Mouse (Mus musculus): Measurements from ENCODE around the gene Slc25a42. TPM values are rescaled to one million over a fixed set of nuclear protein-coding genes. Genes with fewer than 3 reads are reported as not detected.

Gene Slc25a42
- polyA plus RNA-seq, 1 experiment from 2014 or later: 10.2 TPM

DNA sequence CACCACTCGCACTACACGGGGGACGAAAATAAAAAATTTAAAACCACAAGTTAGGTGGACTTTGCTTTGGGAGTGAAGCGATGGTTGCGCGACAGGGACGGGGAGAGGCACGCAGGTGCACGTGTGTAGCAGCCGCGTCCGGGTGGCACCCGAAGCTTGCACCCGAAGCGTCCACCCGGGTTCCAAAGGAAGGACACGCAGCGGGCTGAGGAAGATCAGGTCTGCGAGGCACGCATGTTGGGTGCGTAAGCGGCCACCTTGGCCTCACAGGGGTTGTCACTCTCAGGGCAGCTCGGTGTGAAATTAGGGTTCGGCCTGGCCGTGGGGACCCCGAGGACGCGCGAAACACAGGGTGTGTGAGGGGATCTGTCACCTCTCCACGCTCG, 386 bp downstream of the Slc25a42 start:
- no peaks in the 10 kb centered on the region for H3K36me3 ChIP-seq
- 2% methylated on average over 31 of the region's 31 CpGs for WGBS
- H3K9me3 ChIP-seq: no peaks in the 10 kb centered on the region
- no peak; the same call in 1 of the 2 replicates for ATAC-seq (ENCODE audit: low FRiP score, low read depth)
- peak overlapping the region; percentile 57 for H3K4me3 ChIP-seq
- peak overlapping the region; percentile 51 for H3K9ac ChIP-seq
- peak overlapping the region; percentile 50 for H3K27ac ChIP-seq (replicated peaks)
- H3K4me1 ChIP-seq (replicated peaks): peaks cover 21% of the 10 kb centered on the region
- 0 out of 2 replicates have a peak, but pooled peaks cover 8% of the 10 kb centered on the region for H3K27me3 ChIP-seq
- H3K4me2 ChIP-seq: peak overlapping the region; percentile 85

DNA sequence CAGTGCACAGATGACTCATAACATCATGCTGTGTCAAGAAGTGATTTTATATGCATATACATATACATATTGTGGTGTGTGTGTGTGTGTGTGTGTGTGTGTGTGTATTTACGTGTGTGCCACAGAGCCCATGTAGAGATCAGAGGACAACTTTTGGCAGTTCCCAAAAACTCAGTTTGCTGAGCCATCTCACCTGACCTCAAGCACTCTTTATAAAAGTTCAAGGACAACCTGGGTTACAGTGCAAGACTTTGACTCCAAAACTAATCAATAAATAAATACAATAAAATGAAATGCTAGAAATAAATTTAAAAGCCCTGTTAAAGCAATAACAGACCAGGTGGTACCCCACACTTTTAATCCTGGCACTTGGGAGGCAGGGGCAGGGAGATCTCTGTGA, 830 bp downstream of the Slc25a42 start:
- Histone ChIP-seq H3K27ac (replicated peaks) (peak overlapping the region; percentile 50; the same call in 1 of the 2 replicates), H3K4me3 (peak overlapping the region; percentile 57), H3K27me3 (0 out of 2 replicates have a peak, but pooled peaks cover 8% of the 10 kb centered on the region), H3K4me1 (replicated peaks) (peaks cover 21% of the 10 kb centered on the region), H3K4me2 (peak overlapping the region; percentile 85), H3K9me3 (no peaks in the 10 kb centered on the region), H3K9ac (peak overlapping the region; percentile 51), H3K36me3 (no peaks in the 10 kb centered on the region)
- no peak for ATAC-seq (ENCODE audit: low FRiP score, low read depth)
- 89% methylated on average over 1 of the region's 1 CpGs for WGBS

DNA sequence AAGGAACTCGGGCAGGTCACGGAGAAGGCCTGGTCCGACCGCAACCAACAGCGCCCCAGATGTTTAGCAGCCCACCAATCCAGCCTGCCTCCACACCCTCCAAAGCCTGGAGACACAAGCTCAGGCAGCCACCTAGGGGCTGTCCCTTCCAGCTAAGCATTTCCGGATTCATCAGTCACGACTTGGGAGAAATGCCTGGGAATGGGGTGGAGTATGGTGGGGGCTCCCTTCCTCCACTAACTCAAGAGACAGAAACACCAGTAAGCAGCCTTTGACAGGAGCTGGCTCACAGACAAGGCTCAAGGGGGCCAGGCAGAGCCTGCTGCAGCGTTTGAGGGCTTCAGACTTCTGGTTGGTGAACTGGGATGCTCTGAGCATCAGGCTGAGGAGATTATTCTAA, 1.6 kb downstream of the Slc25a42 start:
- 30% methylated on average over 8 of the region's 8 CpGs for WGBS
- peak overlapping the region; percentile 85 for H3K4me2 ChIP-seq
- no peak for ATAC-seq (ENCODE audit: low FRiP score, low read depth)

DNA sequence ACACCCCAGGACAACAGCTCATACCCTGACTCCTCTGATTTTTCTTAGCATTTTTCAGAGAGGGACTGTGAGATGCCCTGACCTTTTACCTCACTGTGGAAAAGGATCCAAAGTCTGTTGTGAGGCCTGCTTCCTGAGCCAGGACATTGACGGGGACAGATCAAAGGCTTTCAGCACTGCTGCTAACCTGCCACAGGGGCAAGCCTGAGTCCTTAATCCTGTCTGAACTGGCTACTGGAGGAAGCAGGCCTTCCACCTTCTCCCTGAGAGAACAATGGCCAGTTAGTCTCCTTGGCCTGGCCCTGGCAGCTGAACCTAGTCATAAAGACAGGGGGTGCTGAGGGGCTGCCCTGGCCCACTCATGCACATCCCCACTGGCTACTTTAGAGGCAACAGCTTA, 4.0 kb downstream of the Slc25a42 start:
- Histone ChIP-seq H3K4me3 (no peak overlapping the region), H3K4me2 (no peak overlapping the region), H3K9me3 (no peaks in the 10 kb centered on the region), H3K4me1 (replicated peaks) (peaks cover 18% of the 10 kb centered on the region), H3K9ac (no peak overlapping the region), H3K27me3 (0 out of 2 replicates have a peak, but pooled peaks cover 8% of the 10 kb centered on the region), H3K27ac (replicated peaks) (no peak overlapping the region), H3K36me3 (no peaks in the 10 kb centered on the region)
- ATAC-seq (ENCODE audit: low FRiP score, low read depth): no peak
- WGBS: 57% methylated on average over 1 of the region's 1 CpGs

More for the DNA sequence above, 1.6 kb downstream of the Slc25a42 start:
- no peaks in the 10 kb centered on the region for H3K36me3 ChIP-seq
- no peak overlapping the region; the same call in 1 of the 2 replicates for H3K9ac ChIP-seq
- 0 out of 2 replicates have a peak, but pooled peaks cover 8% of the 10 kb centered on the region for H3K27me3 ChIP-seq
- peaks cover 21% of the 10 kb centered on the region for H3K4me1 ChIP-seq (replicated peaks)
- H3K27ac ChIP-seq (replicated peaks): no peak overlapping the region
- 0 out of 2 replicates have a peak overlapping the region, but pooled peaks have one; percentile 9 for H3K4me3 ChIP-seq
- H3K9me3 ChIP-seq: no peaks in the 10 kb centered on the region

DNA sequence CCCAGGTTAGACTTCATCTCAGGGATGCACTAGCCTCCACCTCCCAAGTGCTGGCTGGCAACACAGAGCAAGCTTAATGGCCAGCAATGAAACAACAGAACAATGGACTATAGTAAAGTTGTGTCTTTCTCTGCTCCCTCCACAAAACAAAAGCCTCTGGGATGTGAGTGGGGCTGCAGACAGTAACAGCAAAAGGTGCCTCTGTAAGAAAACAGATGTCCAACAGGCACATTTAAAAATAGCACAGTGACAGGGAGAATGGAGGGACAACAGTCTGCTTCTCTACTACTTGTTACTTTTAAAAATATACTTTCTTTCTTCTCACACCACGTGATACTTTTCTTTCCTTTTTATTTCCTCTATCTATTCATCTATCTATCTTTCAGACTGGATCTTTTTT, 7.3 kb downstream of the Slc25a42 start:
- no peaks in the 10 kb centered on the region for H3K4me1 ChIP-seq (replicated peaks)
- no peak overlapping the region for H3K27ac ChIP-seq (replicated peaks)
- no peak for ATAC-seq (ENCODE audit: low FRiP score, low read depth)
- H3K4me3 ChIP-seq: no peak overlapping the region
- H3K27me3 ChIP-seq: no peaks in the 10 kb centered on the region
- H3K9ac ChIP-seq: no peak overlapping the region
- no peak overlapping the region for H3K4me2 ChIP-seq
- H3K36me3 ChIP-seq: no peaks in the 10 kb centered on the region
- WGBS: 79% methylated on average over 1 of the region's 1 CpGs
- no peaks in the 10 kb centered on the region for H3K9me3 ChIP-seq

DNA sequence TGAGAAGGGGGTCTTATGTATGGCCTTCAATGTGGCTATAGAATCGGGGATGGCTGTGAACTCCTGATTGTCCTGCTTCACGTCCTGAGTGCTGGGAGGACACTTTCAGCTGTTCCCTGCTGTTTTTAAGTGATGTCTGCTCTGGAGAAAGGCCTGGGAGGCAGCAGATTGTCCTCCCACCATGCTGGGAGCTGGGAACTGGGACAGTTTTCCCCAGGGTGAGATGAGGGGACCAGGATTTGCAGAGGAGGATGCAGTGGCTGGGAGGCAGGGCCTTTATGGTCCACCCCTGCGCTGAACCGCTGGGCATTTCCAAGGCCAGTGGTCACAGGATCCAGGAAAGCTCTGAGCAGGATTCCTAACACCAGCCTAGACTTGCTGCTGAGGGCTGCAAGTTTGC, 9.0 kb downstream of the Slc25a42 start:
- Histone ChIP-seq H3K4me1 (replicated peaks) (no peaks in the 10 kb centered on the region), H3K4me2 (no peak overlapping the region), H3K27me3 (no peaks in the 10 kb centered on the region), H3K9me3 (no peaks in the 10 kb centered on the region), H3K36me3 (no peaks in the 10 kb centered on the region), H3K9ac (no peak overlapping the region), H3K4me3 (no peak overlapping the region), H3K27ac (replicated peaks) (no peak overlapping the region)
- ATAC-seq (ENCODE audit: low FRiP score, low read depth): no peak
- 68% methylated on average over 4 of the region's 4 CpGs for WGBS

DNA sequence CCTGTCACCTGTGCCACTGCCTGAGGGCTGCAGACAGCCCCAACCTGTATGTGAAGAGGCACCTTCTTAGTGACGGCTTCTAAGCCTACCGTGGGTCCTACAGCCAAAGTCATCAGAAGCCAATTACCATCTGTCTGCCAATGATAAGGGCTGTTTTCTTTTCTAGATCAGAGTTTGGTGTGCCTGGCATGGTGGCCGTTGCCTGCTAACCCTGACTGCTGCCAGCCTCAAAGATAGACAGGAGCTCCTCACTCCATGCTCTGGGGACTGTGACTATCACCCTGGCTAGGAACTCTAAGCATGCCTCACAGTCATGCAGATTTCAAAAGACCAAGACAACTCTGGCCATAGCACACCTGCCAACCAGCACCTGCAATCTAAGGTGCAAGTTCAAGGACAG, 10.7 kb downstream of the Slc25a42 start:
- Histone ChIP-seq H3K4me1 (replicated peaks) (no peaks in the 10 kb centered on the region), H3K4me2 (no peak overlapping the region), H3K27me3 (no peaks in the 10 kb centered on the region), H3K9me3 (no peaks in the 10 kb centered on the region), H3K9ac (no peak overlapping the region), H3K4me3 (no peak overlapping the region), H3K36me3 (no peaks in the 10 kb centered on the region), H3K27ac (replicated peaks) (no peak overlapping the region)
- no peak for ATAC-seq (ENCODE audit: low FRiP score, low read depth)
- WGBS: 89% methylated on average over 3 of the region's 3 CpGs

DNA sequence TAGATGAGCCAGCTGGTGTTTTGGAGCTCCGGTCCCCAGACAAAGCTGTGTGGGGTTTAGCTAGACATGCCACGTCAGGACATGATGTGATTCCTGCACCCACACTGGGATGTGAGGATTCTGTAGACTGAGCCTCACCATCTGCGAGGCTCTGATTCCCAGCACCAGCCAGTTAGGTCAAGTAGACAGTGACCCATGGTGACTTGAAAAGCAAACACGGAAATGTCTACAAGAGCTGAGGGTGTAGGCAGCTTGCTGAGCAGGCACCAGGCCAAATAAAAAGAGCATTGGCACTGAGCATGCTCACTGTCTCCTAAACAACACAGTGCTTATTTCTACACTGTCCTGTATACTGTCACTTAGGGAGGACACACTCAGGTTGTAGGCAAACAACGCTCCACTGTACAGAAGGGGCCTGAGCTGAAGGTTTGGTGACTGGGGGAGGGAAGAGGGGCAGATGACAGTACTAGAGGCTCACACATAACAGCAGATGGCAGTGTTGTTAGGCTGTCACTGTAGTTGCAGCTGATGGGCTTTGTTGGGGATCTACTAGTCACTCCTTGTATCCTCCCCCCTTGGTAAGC, 11.9 kb downstream of the Slc25a42 start:
- Histone ChIP-seq H3K4me3 (no peak overlapping the region), H3K36me3 (no peaks in the 10 kb centered on the region), H3K4me1 (replicated peaks) (no peaks in the 10 kb centered on the region), H3K27ac (replicated peaks) (no peak overlapping the region), H3K4me2 (no peak overlapping the region), H3K9ac (no peak overlapping the region), H3K9me3 (no peaks in the 10 kb centered on the region), H3K27me3 (no peaks in the 10 kb centered on the region)
- 63% methylated on average over 5 of the region's 5 CpGs for WGBS
- 0 out of 2 replicates have a peak, but pooled peaks have one; percentile 17 for ATAC-seq (ENCODE audit: low FRiP score, low read depth)

DNA sequence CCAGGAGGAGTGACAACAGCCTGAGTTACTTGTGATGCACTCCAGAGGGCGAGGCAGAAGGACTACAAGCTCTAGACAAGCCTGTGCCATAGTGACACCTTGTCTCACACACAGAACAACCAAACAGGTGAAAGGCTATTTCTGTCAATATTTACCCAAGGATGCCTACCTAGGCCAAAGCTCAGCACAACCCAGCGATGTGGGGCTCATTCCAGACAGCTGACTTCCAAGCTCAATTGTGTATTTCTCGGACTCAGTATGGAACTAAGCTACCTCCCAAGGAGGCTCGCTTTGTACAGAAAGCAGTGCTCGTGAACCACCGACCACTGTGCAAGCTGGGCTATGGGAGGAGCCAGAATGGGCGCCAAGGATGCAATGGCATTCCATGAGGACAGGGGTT, 14.5 kb downstream of the Slc25a42 start:
- H3K4me2 ChIP-seq: no peak overlapping the region
- ATAC-seq (ENCODE audit: low FRiP score, low read depth): no peak

DNA sequence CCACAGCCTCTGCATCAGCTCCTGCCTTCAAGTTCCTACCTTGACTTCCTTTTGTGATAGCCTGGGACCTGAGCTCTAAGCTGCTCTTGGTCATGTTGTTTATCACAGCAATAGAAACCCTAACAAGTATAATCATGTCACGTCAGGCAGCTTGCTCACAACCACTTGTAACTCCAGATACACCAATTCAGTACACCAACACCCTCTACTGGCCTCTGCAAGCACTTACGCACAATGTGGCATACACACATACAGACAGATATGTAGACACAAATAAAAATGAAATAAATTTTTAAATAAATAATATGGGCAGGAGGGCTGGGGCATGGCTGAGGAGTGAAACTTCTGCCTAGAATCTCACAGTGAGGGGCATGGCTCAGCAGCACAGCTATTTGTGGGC, 16.3 kb downstream of the Slc25a42 start:
- ATAC-seq (ENCODE audit: low FRiP score, low read depth): no peak
- Histone ChIP-seq H3K9me3 (no peaks in the 10 kb centered on the region), H3K27me3 (no peaks in the 10 kb centered on the region), H3K36me3 (0 out of 2 replicates have a peak, but pooled peaks cover 4% of the 10 kb centered on the region), H3K4me3 (no peak overlapping the region), H3K27ac (replicated peaks) (no peak overlapping the region), H3K9ac (no peak overlapping the region), H3K4me1 (replicated peaks) (no peaks in the 10 kb centered on the region), H3K4me2 (no peak overlapping the region)
- 82% methylated on average over 2 of the region's 2 CpGs for WGBS

More for the DNA sequence above, 14.5 kb downstream of the Slc25a42 start:
- Histone ChIP-seq H3K27me3 (no peaks in the 10 kb centered on the region), H3K9me3 (no peaks in the 10 kb centered on the region), H3K36me3 (no peaks in the 10 kb centered on the region), H3K4me3 (no peak overlapping the region), H3K9ac (no peak overlapping the region), H3K4me1 (replicated peaks) (no peaks in the 10 kb centered on the region), H3K27ac (replicated peaks) (no peak overlapping the region)
- 43% methylated on average over 7 of the region's 7 CpGs for WGBS

DNA sequence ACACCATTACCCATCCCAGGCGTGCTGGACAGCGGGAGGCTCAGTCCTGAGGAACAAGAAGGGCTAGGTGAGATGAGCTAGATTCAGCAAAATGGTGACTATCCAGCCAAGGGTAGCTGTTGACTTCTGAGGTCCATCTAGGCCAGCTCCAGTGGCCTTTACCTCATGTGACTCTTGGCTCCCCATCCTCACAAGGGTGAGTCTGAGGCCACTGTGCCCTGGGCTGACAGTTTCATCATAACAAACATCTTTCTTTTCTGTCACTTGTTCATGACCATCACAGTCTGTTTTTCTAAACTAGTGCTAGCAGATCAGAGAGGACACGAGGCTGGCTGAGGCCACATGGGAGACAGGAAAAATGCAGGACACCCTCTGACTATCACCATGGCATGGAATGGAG, 17.9 kb downstream of the Slc25a42 start:
- Histone ChIP-seq H3K4me2 (no peak overlapping the region), H3K4me3 (no peak overlapping the region), H3K9ac (no peak overlapping the region), H3K36me3 (0 out of 2 replicates have a peak, but pooled peaks cover 4% of the 10 kb centered on the region), H3K27me3 (no peaks in the 10 kb centered on the region), H3K9me3 (no peaks in the 10 kb centered on the region), H3K27ac (replicated peaks) (no peak overlapping the region), H3K4me1 (replicated peaks) (no peaks in the 10 kb centered on the region)
- 87% methylated on average over 3 of the region's 3 CpGs for WGBS
- no peak for ATAC-seq (ENCODE audit: low FRiP score, low read depth)

DNA sequence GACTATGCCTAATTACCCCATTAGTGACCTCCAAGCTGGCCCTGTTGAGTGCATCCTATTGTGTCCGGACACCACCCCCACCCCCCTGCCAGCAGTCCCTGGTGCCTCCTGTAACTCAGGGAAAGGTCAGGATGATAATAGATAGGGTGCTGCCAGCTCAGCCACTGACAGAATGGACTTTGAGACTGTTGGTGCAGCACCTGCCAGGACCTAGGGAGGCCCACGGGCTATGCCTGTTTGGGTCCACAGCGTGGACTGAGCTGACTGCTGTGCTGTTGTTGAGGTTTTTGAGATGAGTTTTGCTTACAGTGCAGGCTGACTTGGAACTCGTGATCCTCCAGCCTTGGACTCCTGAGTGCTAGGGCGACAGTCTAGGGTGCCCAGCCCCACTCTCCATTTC, 18.9 kb downstream of the Slc25a42 start:
- H3K36me3 ChIP-seq: 0 out of 2 replicates have a peak, but pooled peaks cover 6% of the 10 kb centered on the region
- WGBS: 58% methylated on average over 5 of the region's 5 CpGs
- H3K27me3 ChIP-seq: no peaks in the 10 kb centered on the region
- no peak overlapping the region for H3K27ac ChIP-seq (replicated peaks)
- no peak overlapping the region for H3K4me2 ChIP-seq
- H3K4me3 ChIP-seq: no peak overlapping the region
- no peaks in the 10 kb centered on the region for H3K9me3 ChIP-seq
- H3K9ac ChIP-seq: no peak overlapping the region
- no peaks in the 10 kb centered on the region for H3K4me1 ChIP-seq (replicated peaks)
- no peak for ATAC-seq (ENCODE audit: low FRiP score, low read depth)

DNA sequence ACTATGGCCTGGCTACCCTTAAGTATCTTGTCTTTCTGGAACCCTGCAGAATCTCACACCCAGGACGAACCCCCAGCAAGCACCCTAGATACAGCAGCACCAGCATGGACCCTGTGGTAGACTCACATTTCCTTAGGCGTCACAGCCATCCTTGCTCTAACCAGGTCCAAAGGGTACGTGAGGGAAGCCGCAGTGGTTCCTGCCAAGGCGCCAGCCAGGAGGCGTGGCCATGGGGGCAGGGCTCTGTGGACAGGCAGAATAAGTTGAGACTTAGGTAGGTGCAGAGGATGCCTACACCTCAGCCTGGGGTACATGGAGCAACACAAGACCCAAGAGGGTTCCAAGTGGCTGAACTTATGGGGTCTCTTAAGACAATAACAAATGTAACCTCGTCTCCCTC, 23.4 kb downstream of the Slc25a42 start:
- 77% methylated on average over 7 of the region's 7 CpGs for WGBS
- Histone ChIP-seq H3K9ac (no peak overlapping the region), H3K4me3 (no peak overlapping the region), H3K27me3 (no peaks in the 10 kb centered on the region), H3K9me3 (no peaks in the 10 kb centered on the region), H3K27ac (replicated peaks) (no peak overlapping the region), H3K36me3 (0 out of 2 replicates have a peak, but pooled peaks cover 11% of the 10 kb centered on the region), H3K4me2 (no peak overlapping the region), H3K4me1 (replicated peaks) (no peaks in the 10 kb centered on the region)
- ATAC-seq (ENCODE audit: low FRiP score, low read depth): no peak
